Mouse (Mus musculus) kidney, adult 2 months (tissue): Measurements from ENCODE around the gene Sspo.
A peak's percentile ranks its signal among the peaks of the same experiment; 100 is the strongest.

ENCODE experiments used
- CTCF ChIP-seq: fragments of 200-500 bp; conservative IDR thresholded peaks from 2 replicates; pipeline ENCODE4 v1.5.1; 2011; ENCODE audit warnings: low read depth, mild to moderate bottlenecking, control low read depth, low read length, moderate library complexity, mixed read lengths; ENCODE audit not compliant: insufficient read depth, insufficient read length
- POLR2A ChIP-seq: fragments of 200-500 bp; IDR thresholded peaks from one replicate; pipeline ENCODE4 v1.6.1; 2011; ENCODE audit warnings: low read depth, low read length, control low read depth

DNA sequence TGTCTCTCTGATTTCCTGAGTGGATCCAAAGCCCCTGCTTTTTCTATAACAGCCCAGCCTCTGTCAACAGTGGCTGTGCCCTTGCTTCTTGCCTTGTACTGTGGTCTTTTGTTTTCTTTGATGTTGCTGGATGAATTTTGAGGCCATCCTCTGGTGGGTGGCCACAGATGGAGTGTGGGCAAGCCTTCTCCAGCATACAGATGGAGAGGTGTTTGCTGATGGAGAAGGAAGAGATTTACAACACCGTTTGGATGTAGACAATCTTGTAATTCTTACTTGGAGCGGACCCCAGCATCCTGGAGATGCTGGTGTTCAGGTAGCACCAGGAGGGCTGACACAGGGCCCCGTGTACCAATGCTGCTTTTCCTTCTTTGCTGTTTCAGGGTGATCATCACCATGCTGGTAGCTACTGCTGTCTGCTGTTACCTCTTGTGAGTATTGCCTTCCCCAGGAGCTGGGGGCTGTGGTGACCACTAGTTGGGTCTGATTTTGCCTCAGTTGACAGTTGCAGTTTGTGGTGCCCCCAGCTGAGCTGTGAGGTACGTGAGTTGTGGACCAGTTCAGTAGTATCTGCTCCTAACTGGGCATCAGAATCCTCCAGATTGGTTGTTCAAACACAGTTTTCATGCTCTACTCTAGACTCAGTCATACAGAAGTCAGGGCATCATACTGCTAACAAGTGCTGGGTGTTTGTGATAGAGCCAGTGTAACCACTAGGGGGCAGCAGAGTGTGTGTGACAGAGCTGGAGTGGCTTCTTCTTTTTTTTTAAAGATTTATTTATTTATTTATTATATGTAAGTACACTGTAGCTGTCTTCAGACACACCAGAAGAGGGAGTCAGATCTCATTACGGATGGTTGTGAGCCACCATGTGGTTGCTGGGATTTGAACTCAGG lies 91.1 kb downstream of the Sspo start:
- TF ChIP-seq CTCF (peak; percentile 70), POLR2A (no peak)
